Mouse (Mus musculus): ENCODE data around the gene Slc29a4. TPM values are rescaled to one million over a fixed set of nuclear protein-coding genes. Genes with fewer than 3 reads are reported as not detected.

The Slc29a4 gene
- polyA plus RNA-seq, 1 experiment from 2014 or later = 0.16 TPM

GRCm38 (mm10) chr5:142739941-142740340, 47.6 kb downstream of the Slc29a4 start:
- WGBS (ENCODE audit: insufficient replicate concordance) = 74% methylated on average over 8 of the region's 8 CpGs
- no peak overlapping the region for H3K9ac ChIP-seq (replicated peaks)
- no peaks in the 10 kb centered on the region for H3K9me3 ChIP-seq (ENCODE audit: low read length)
- ATAC-seq (no peak), DNase-seq (no peak)
- H3K4me2 ChIP-seq (ENCODE audit: low read depth, low read length) = no peak overlapping the region
- H3K27ac ChIP-seq (ENCODE audit: low read depth) = no peak overlapping the region
- H3K4me1 ChIP-seq (ENCODE audit: insufficient read depth) = no peaks in the 10 kb centered on the region
- peaks cover 44% of the 10 kb centered on the region for H3K36me3 ChIP-seq (replicated peaks; ENCODE audit: insufficient read depth, low read length)
- no peak overlapping the region for H3K4me3 ChIP-seq (ENCODE audit: low read depth, low read length)
- TF ChIP-seq CTCF (IDR thresholded peaks at IDR 0.05; ENCODE audit: low read depth) (no peak), EP300 (IDR thresholded peaks at IDR 0.05; ENCODE audit: low read depth) (no peak)
- no peaks in the 10 kb centered on the region for H3K27me3 ChIP-seq (ENCODE audit: insufficient read depth, low read length)

GRCm38 (mm10) chr5:142747026-142747629, 54.8 kb downstream of the Slc29a4 start:
- Histone ChIP-seq H3K4me2 (ENCODE audit: low read depth, low read length) (no peak overlapping the region), H3K27ac (ENCODE audit: low read depth) (no peak overlapping the region), H3K36me3 (replicated peaks; ENCODE audit: insufficient read depth, low read length) (peaks cover 42% of the 10 kb centered on the region), H3K9me3 (ENCODE audit: low read length) (no peaks in the 10 kb centered on the region), H3K4me1 (ENCODE audit: insufficient read depth) (no peaks in the 10 kb centered on the region), H3K27me3 (ENCODE audit: insufficient read depth, low read length) (no peaks in the 10 kb centered on the region), H3K4me3 (ENCODE audit: low read depth, low read length) (no peak overlapping the region), H3K9ac (replicated peaks) (no peak overlapping the region)
- no peak for TF ChIP-seq EP300 (IDR thresholded peaks at IDR 0.05; ENCODE audit: low read depth)
- TF ChIP-seq CTCF (IDR thresholded peaks at IDR 0.05; ENCODE audit: low read depth) = no peak
- ATAC-seq (no peak), DNase-seq (no peak)
- WGBS (ENCODE audit: insufficient replicate concordance) = 63% methylated on average over 12 of the region's 12 CpGs

GRCm38 (mm10) chr5:142750173-142750572, 57.9 kb downstream of the Slc29a4 start:
- no peak overlapping the region for H3K9ac ChIP-seq (replicated peaks)
- DNase-seq (no peak), ATAC-seq (no peak)
- H3K9me3 ChIP-seq (ENCODE audit: low read length) = no peaks in the 10 kb centered on the region
- peaks cover 46% of the 10 kb centered on the region for H3K36me3 ChIP-seq (replicated peaks; ENCODE audit: insufficient read depth, low read length)
- H3K4me1 ChIP-seq (ENCODE audit: insufficient read depth) = no peaks in the 10 kb centered on the region
- WGBS (ENCODE audit: insufficient replicate concordance) = 81% methylated on average over 11 of the region's 11 CpGs
- no peaks in the 10 kb centered on the region for H3K27me3 ChIP-seq (ENCODE audit: insufficient read depth, low read length)
- no peak overlapping the region for H3K4me3 ChIP-seq (ENCODE audit: low read depth, low read length)
- no peak for TF ChIP-seq EP300 (IDR thresholded peaks at IDR 0.05; ENCODE audit: low read depth)
- no peak for TF ChIP-seq CTCF (IDR thresholded peaks at IDR 0.05; ENCODE audit: low read depth)
- no peak overlapping the region for H3K27ac ChIP-seq (ENCODE audit: low read depth)
- H3K4me2 ChIP-seq (ENCODE audit: low read depth, low read length) = no peak overlapping the region

- DNase-seq (no peak), ATAC-seq (no peak)
- Histone ChIP-seq H3K4me3 (ENCODE audit: low read depth, low read length) (no peak overlapping the region), H3K9ac (replicated peaks) (no peak overlapping the region), H3K36me3 (replicated peaks; ENCODE audit: insufficient read depth, low read length) (peaks cover 55% of the 10 kb centered on the region), H3K27me3 (ENCODE audit: insufficient read depth, low read length) (no peaks in the 10 kb centered on the region), H3K4me1 (ENCODE audit: insufficient read depth) (no peaks in the 10 kb centered on the region), H3K9me3 (ENCODE audit: low read length) (no peaks in the 10 kb centered on the region), H3K27ac (ENCODE audit: low read depth) (no peak overlapping the region), H3K4me2 (ENCODE audit: low read depth, low read length) (no peak overlapping the region)
- no peak for TF ChIP-seq EP300 (IDR thresholded peaks at IDR 0.05; ENCODE audit: low read depth)
- TF ChIP-seq CTCF (IDR thresholded peaks at IDR 0.05; ENCODE audit: low read depth) = no peak
- WGBS (ENCODE audit: insufficient replicate concordance) = 82% methylated on average over 13 of the region's 13 CpGs
These were observed 59.9 kb downstream of the Slc29a4 start for GRCm38 (mm10) chr5:142752241-142752640.

GRCm38 (mm10) chr5:142759786-142760185, 67.5 kb downstream of the Slc29a4 start:
- WGBS (ENCODE audit: insufficient replicate concordance) = 89% methylated on average over 8 of the region's 8 CpGs
- no peak for DNase-seq

GRCm38 (mm10) chr5:142761326-142761983, 69.1 kb downstream of the Slc29a4 start:
- H3K4me2 ChIP-seq (ENCODE audit: low read depth, low read length) = no peak overlapping the region
- ATAC-seq (no peak), DNase-seq (no peak)
- no peaks in the 10 kb centered on the region for H3K9me3 ChIP-seq (ENCODE audit: low read length)
- H3K36me3 ChIP-seq (replicated peaks; ENCODE audit: insufficient read depth, low read length) = peaks cover 80% of the 10 kb centered on the region
- no peaks in the 10 kb centered on the region for H3K4me1 ChIP-seq (ENCODE audit: insufficient read depth)
- H3K9ac ChIP-seq (replicated peaks) = no peak overlapping the region
- H3K27me3 ChIP-seq (ENCODE audit: insufficient read depth, low read length) = no peaks in the 10 kb centered on the region
- TF ChIP-seq EP300 (IDR thresholded peaks at IDR 0.05; ENCODE audit: low read depth) (no peak), CTCF (IDR thresholded peaks at IDR 0.05; ENCODE audit: low read depth) (no peak)
- H3K4me3 ChIP-seq (ENCODE audit: low read depth, low read length) = no peak overlapping the region
- 87% methylated on average over 16 of the region's 16 CpGs for WGBS (ENCODE audit: insufficient replicate concordance)
- no peak overlapping the region for H3K27ac ChIP-seq (ENCODE audit: low read depth)

More at GRCm38 (mm10) chr5:142759786-142760185, 67.5 kb downstream of the Slc29a4 start:
- Histone ChIP-seq H3K4me1 (ENCODE audit: insufficient read depth) (no peaks in the 10 kb centered on the region), H3K27ac (ENCODE audit: low read depth) (no peak overlapping the region), H3K36me3 (replicated peaks; ENCODE audit: insufficient read depth, low read length) (peaks cover 75% of the 10 kb centered on the region), H3K9me3 (ENCODE audit: low read length) (no peaks in the 10 kb centered on the region), H3K9ac (replicated peaks) (no peak overlapping the region), H3K4me2 (ENCODE audit: low read depth, low read length) (no peak overlapping the region), H3K27me3 (ENCODE audit: insufficient read depth, low read length) (no peaks in the 10 kb centered on the region), H3K4me3 (ENCODE audit: low read depth, low read length) (no peak overlapping the region)
- no peak for TF ChIP-seq CTCF (IDR thresholded peaks at IDR 0.05; ENCODE audit: low read depth)
- TF ChIP-seq EP300 (IDR thresholded peaks at IDR 0.05; ENCODE audit: low read depth) = no peak
- no peak for ATAC-seq

Measured in liver, postnatal 0 days (tissue).